Mouse (Mus musculus) MEL (cell line): Measurements from ENCODE around the gene Gm13278. TPM values are rescaled to one million over a fixed set of nuclear protein-coding genes. Genes with fewer than 3 reads are reported as not detected.
A peak's percentile ranks its signal among the peaks of the same experiment; 100 is the strongest.
"Not testable (repeated sequence)": the region's sequence is repeated elsewhere in the genome, so short reads cannot be mapped to it uniquely, and the experiment has no call there.

Experiments
- DNase-seq: peaks from one replicate; pipeline ENCODE4 v3.0.0; 2011; ENCODE audit warnings: low read depth, low spot score
- H3K27ac ChIP-seq: 2 replicates; pipeline ENCODE4 v1.5.1; 2012; ENCODE audit warnings: low read depth, mild to moderate bottlenecking, control low read depth, low read length, moderate library complexity; ENCODE audit not compliant: control insufficient read depth
- H3K27me3 ChIP-seq, 2 experiments: fragments of 150-350 bp in 1 of 2; sonication (generic) in 1 of 2; 2 replicates each; pipeline ENCODE4 v1.6.1; 2012; ENCODE audit warnings: low read length in 2 of 2, mild to moderate bottlenecking in 2 of 2, improper control_type of control experiment in 1 of 2, moderate library complexity in 1 of 2; ENCODE audit not compliant: insufficient read depth in 2 of 2, control insufficient read depth in 1 of 2
- H3K36me3 ChIP-seq, 2 experiments: 2 replicates each; pipeline ENCODE4 v1.6.1; 2012 to 2014; ENCODE audit warnings: low read length in 2 of 2, improper control_type of control experiment in 1 of 2, inconsistent platforms in 1 of 2, mild to moderate bottlenecking in 1 of 2; ENCODE audit not compliant: insufficient read depth in 2 of 2, control insufficient read depth in 1 of 2
- H3K4me1 ChIP-seq, 2 experiments: fragments of 150-350 bp in 1 of 2; sonication (generic) in 1 of 2; 2 replicates each; pipeline ENCODE4 v1.6.1; 2012; ENCODE audit warnings: low read length in 2 of 2, improper control_type of control experiment in 1 of 2, mild to moderate bottlenecking in 1 of 2; ENCODE audit not compliant: insufficient read depth in 2 of 2, control insufficient read depth in 1 of 2
- H3K4me3 ChIP-seq, 2 experiments: fragments of 150-350 bp in 1 of 2; sonication (generic) in 1 of 2; 2 replicates each; pipeline ENCODE4 v1.5.1; 2012; ENCODE audit warnings: low read depth in 2 of 2, low read length in 2 of 2, mild to moderate bottlenecking in 2 of 2, moderate library complexity in 2 of 2, control low read depth in 1 of 2, improper control_type of control experiment in 1 of 2; ENCODE audit not compliant: control insufficient read depth in 1 of 2, insufficient read depth in 1 of 2
- H3K79me2 ChIP-seq: 2 replicates; pipeline ENCODE4 v1.6.1; 2012; ENCODE audit warnings: mild to moderate bottlenecking, low read length, moderate library complexity; ENCODE audit not compliant: control insufficient read depth, poor library complexity, insufficient read depth
- H3K9ac ChIP-seq: 2 replicates; pipeline ENCODE4 v1.6.1; 2012; ENCODE audit warnings: low read depth, mild to moderate bottlenecking, control low read depth, low read length, moderate library complexity; ENCODE audit not compliant: control insufficient read depth, poor library complexity, severe bottlenecking
- H3K9me3 ChIP-seq: fragments of 150-350 bp; sonication (generic); replicated peaks from 2 replicates; pipeline ENCODE4 v1.6.1; 2012; ENCODE audit warnings: mild to moderate bottlenecking, low read length, improper control_type of control experiment, moderate library complexity; ENCODE audit not compliant: insufficient read depth
- BHLHE40 ChIP-seq: IDR thresholded peaks from 2 replicates; pipeline ENCODE4 v1.6.1; 2012; ENCODE audit warnings: low read depth, mild to moderate bottlenecking, inconsistent platforms, low read length, improper control_type of control experiment, borderline replicate concordance
- CHD2 ChIP-seq: IDR thresholded peaks from 2 replicates; pipeline ENCODE4 v1.6.1; 2011; ENCODE audit warnings: low read length, improper control_type of control experiment
- CTCF ChIP-seq, 3 experiments: IDR thresholded peaks in 2 of 3; conservative IDR thresholded peaks in 1 of 3; 2 replicates each; pipeline ENCODE4 v1.5.1; 2011 to 2012; ENCODE audit warnings: low read length in 3 of 3, low read depth in 2 of 3, mild to moderate bottlenecking in 2 of 3, improper control_type of control experiment in 1 of 3, inconsistent platforms in 1 of 3, mixed read lengths in 1 of 3, moderate library complexity in 1 of 3; ENCODE audit not compliant: control insufficient read depth in 1 of 3, insufficient read depth in 1 of 3, poor library complexity in 1 of 3, severe bottlenecking in 1 of 3
- ELF1 ChIP-seq: IDR thresholded peaks from 2 replicates; pipeline ENCODE4 v1.6.1; 2014; ENCODE audit warnings: low read depth, mild to moderate bottlenecking, inconsistent platforms, low read length, improper control_type of control experiment, moderate library complexity
- EP300 ChIP-seq, 2 experiments: IDR thresholded peaks; 2 replicates each; pipeline ENCODE4 v1.6.1; 2011; ENCODE audit warnings: improper control_type of control experiment in 2 of 2, low read length in 2 of 2, low read depth in 1 of 2, mild to moderate bottlenecking in 1 of 2
- GABPA ChIP-seq: IDR thresholded peaks from 2 replicates; pipeline ENCODE4 v1.6.1; 2012; ENCODE audit warnings: low read depth, mild to moderate bottlenecking, inconsistent platforms, low read length, improper control_type of control experiment, moderate library complexity
- JUND ChIP-seq: IDR thresholded peaks from 2 replicates; pipeline ENCODE4 v1.6.1; 2011; ENCODE audit warnings: low read depth, mild to moderate bottlenecking, improper control_type of control experiment, low read length
- KAT2A ChIP-seq: conservative IDR thresholded peaks from 2 replicates; pipeline ENCODE4 v1.6.1; 2012; ENCODE audit warnings: low read depth, low read length, improper control_type of control experiment, inconsistent platforms
- MAZ ChIP-seq: IDR thresholded peaks from 2 replicates; pipeline ENCODE4 v1.6.1; 2012; ENCODE audit warnings: low read depth, mild to moderate bottlenecking, inconsistent platforms, low read length, improper control_type of control experiment
- MYC ChIP-seq: IDR thresholded peaks from 2 replicates; pipeline ENCODE4 v1.6.1; 2011; ENCODE audit warnings: low read depth, mild to moderate bottlenecking, low read length, improper control_type of control experiment, moderate library complexity
- NELFE ChIP-seq: IDR thresholded peaks from 2 replicates; pipeline ENCODE4 v1.6.1; 2011; ENCODE audit warnings: low read depth, low read length, improper control_type of control experiment
- POLR2A ChIP-seq, 2 experiments: IDR thresholded peaks; 2 replicates each; pipeline ENCODE4 v1.6.1; 2011 to 2012; ENCODE audit warnings: low read length in 2 of 2, mild to moderate bottlenecking in 2 of 2, control low read depth in 1 of 2, improper control_type of control experiment in 1 of 2, low read depth in 1 of 2, moderate library complexity in 1 of 2; ENCODE audit not compliant: control insufficient read depth in 1 of 2, insufficient read depth in 1 of 2, poor library complexity in 1 of 2
- POLR2AphosphoS5 ChIP-seq: IDR thresholded peaks from 2 replicates; pipeline ENCODE4 v1.6.1; 2012; ENCODE audit warnings: low read depth, borderline replicate concordance, mild to moderate bottlenecking, inconsistent platforms, low read length, moderate library complexity, mixed read lengths
- RAD21 ChIP-seq: IDR thresholded peaks from 2 replicates; pipeline ENCODE4 v1.6.1; 2011; ENCODE audit warnings: mild to moderate bottlenecking, low read depth, low read length, improper control_type of control experiment
- RCOR1 ChIP-seq: IDR thresholded peaks from 2 replicates; pipeline ENCODE4 v1.6.1; 2012; ENCODE audit warnings: low read depth, mild to moderate bottlenecking, inconsistent platforms, low read length, improper control_type of control experiment
- SIN3A ChIP-seq: IDR thresholded peaks from 2 replicates; pipeline ENCODE4 v1.6.1; 2012; ENCODE audit warnings: low read length, improper control_type of control experiment, inconsistent platforms
- SMC3 ChIP-seq: IDR thresholded peaks from 2 replicates; pipeline ENCODE4 v1.6.1; 2011; ENCODE audit warnings: low read depth, low read length, improper control_type of control experiment
- TAL1 ChIP-seq: IDR thresholded peaks from 2 replicates; pipeline ENCODE4 v1.6.1; 2012; ENCODE audit warnings: mild to moderate bottlenecking, inconsistent platforms, low read length, moderate library complexity, mixed read lengths
- UBTF ChIP-seq: IDR thresholded peaks from 2 replicates; pipeline ENCODE4 v1.6.1; 2012; ENCODE audit warnings: low read depth, mild to moderate bottlenecking, inconsistent platforms, low read length, improper control_type of control experiment, moderate library complexity, borderline replicate concordance; ENCODE audit not compliant: insufficient read depth
- USF1 ChIP-seq: IDR thresholded peaks from 2 replicates; pipeline ENCODE4 v1.6.1; 2014; ENCODE audit warnings: low read depth, mild to moderate bottlenecking, inconsistent platforms, low read length, improper control_type of control experiment, moderate library complexity
- USF2 ChIP-seq, 2 experiments: IDR thresholded peaks; 2 replicates each; pipeline ENCODE4 v1.6.1; 2011 to 2012; ENCODE audit warnings: improper control_type of control experiment in 2 of 2, low read length in 2 of 2, borderline replicate concordance in 1 of 2, inconsistent platforms in 1 of 2, low read depth in 1 of 2, mild to moderate bottlenecking in 1 of 2; ENCODE audit not compliant: insufficient read depth in 1 of 2
- ZC3H11A ChIP-seq: IDR thresholded peaks from 2 replicates; pipeline ENCODE4 v1.6.1; 2012; ENCODE audit warnings: low read depth, mild to moderate bottlenecking, inconsistent platforms, low read length, improper control_type of control experiment
- ZKSCAN1 ChIP-seq: IDR thresholded peaks from 2 replicates; pipeline ENCODE4 v1.6.1; 2012; ENCODE audit warnings: low read depth, mild to moderate bottlenecking, inconsistent platforms, low read length, improper control_type of control experiment, moderate library complexity
- ZMIZ1 ChIP-seq: IDR thresholded peaks from 2 replicates; pipeline ENCODE4 v1.6.1; 2012; ENCODE audit warnings: low read depth, mild to moderate bottlenecking, inconsistent platforms, low read length, improper control_type of control experiment, moderate library complexity
- ZNF384 ChIP-seq: IDR thresholded peaks from 2 replicates; pipeline ENCODE4 v1.6.1; 2012; ENCODE audit warnings: low read depth, mild to moderate bottlenecking, inconsistent platforms, low read length, improper control_type of control experiment
- polyA plus RNA-seq, 2 experiments: library from polyadenylated mRNA; stranded (reverse) in 1 of 2; unstranded in 1 of 2; fragments of >175 nt in 1 of 2; fragments of >200 nt in 1 of 2; gene quantifications; 2 replicates each; pipeline versions ENCODE4 v1.2.1 to v1.2.4; 2012; ENCODE audit warnings: low replicate concordance in 2 of 2, low read depth in 1 of 2; ENCODE audit not compliant: insufficient read length in 2 of 2, insufficient read depth in 1 of 2, missing spikeins in 1 of 2
- total RNA-seq: library from RNA; depleted of rRNA; stranded (reverse); fragments of 300-350 nt; gene quantifications from 2 replicates; pipeline ENCODE4 v1.2.3, GENCODE M21; 2012

Gene Gm13278
- total and polyA plus RNA-seq, 3 experiments = not detected

- peak; percentile 15 for DNase-seq
- Histone ChIP-seq H3K27ac (no peak overlapping the region), H3K79me2 (no peaks in the 10 kb centered on the region), H3K36me3 (no peaks in the 10 kb centered on the region), H3K4me1 (no peaks in the 10 kb centered on the region), H3K9ac (no peak overlapping the region), H3K27me3 (peaks cover 0 to 8% of the 10 kb centered on the region in 2 experiments; a peak in 3 of 4 replicates), H3K4me3 (no peak overlapping the region), H3K9me3 (no peaks in the 10 kb centered on the region)
- TF ChIP-seq UBTF (no peak), CTCF (IDR thresholded peaks at IDR 0.05 in 2 of 3, conservative IDR thresholded peaks at IDR 0.05 in 1 of 3; ENCODE audit: control insufficient read depth in 1 of 3, insufficient read depth in 1 of 3, low read depth in 2 of 3, low read length in 3 of 3, poor library complexity in 1 of 3, severe bottlenecking in 1 of 3) (peak in 2 of 3 experiments; percentile 52 to 55; a peak in 4 of 6 replicates), RCOR1 (no peak)
These were observed 31.6 kb downstream of the Gm13278 start for GRCm38 (mm10) chr4:88822995-88823394.

DNA sequence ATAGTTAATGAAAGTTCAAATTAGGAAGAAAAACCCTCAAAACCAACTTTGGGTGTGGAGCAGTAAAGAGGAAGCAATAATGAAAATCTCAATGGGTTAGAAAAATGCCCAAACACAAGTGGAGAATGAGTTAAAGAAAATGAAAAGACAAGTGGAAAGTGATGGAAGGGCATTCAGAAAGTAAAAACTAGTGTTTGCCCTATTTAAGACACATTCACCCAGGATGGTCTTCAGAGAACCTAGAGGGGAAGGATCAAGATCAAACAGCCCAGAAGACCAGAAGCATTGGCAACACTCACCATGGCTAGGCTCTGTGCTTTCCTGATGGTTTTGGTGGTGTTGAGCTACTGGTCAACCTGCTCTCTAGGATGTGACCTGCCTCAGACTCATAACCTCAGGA lies 35.8 kb downstream of the Gm13278 start, which contains the start of gene Ifna6:
TSS of gene Ifna6 (plus strand) at position 301 of the 400 bp plus-strand sequence.
- H3K9ac ChIP-seq, H3K27ac ChIP-seq, DNase-seq, H3K9me3 ChIP-seq, H3K27me3 ChIP-seq, H3K4me3 ChIP-seq, H3K4me1 ChIP-seq, H3K36me3 ChIP-seq, H3K79me2 ChIP-seq: not testable (repeated sequence)

DNA sequence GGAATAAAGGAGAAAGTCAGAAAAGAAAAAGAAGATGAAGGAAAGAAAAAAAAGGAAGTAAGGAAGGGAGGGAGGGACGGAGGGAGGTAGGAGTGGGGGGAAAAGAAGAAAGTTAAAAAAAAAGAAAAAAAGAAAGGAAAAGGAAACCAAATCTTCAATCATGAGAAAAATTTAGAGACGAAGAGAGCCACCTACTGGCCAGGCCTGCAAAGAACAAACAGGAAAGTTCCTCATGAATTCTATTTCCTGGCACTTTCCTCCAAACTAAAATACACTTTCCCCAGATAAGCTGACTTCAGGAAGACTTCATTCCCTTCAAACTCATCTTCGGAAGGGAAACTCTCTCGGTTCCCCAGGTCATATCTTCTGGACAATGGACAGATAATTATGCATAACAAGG lies 39.2 kb downstream of the Gm13278 start:
- no peaks in the 10 kb centered on the region for H3K79me2 ChIP-seq
- peak; percentile 48 for DNase-seq
- no peaks in the 10 kb centered on the region for H3K4me1 ChIP-seq
- H3K9ac ChIP-seq = no peak overlapping the region
- no peak overlapping the region for H3K4me3 ChIP-seq
- no peaks in the 10 kb centered on the region for H3K9me3 ChIP-seq
- H3K27ac ChIP-seq = no peak overlapping the region
- H3K27me3 ChIP-seq = peaks cover 5 to 11% of the 10 kb centered on the region in 2 experiments
- no peaks in the 10 kb centered on the region for H3K36me3 ChIP-seq
- TF ChIP-seq ZMIZ1 = no peak
- TF ChIP-seq ELF1 = no peak
- no peak for TF ChIP-seq BHLHE40
- TF ChIP-seq POLR2AphosphoS5 = no peak
- TF ChIP-seq POLR2A (IDR thresholded peaks at IDR 0.05; ENCODE audit: control insufficient read depth in 1 of 2, insufficient read depth in 1 of 2, low read depth in 1 of 2, low read length in 2 of 2, poor library complexity in 1 of 2) = no peak
- TF ChIP-seq ZKSCAN1 = no peak
- no peak for TF ChIP-seq MYC
- peak; percentile 83 for TF ChIP-seq ZNF384
- TF ChIP-seq USF2 (IDR thresholded peaks at IDR 0.05; ENCODE audit: borderline replicate concordance in 1 of 2, insufficient read depth in 1 of 2, low read depth in 1 of 2, low read length in 2 of 2) = no peak
- peak; percentile 27 for TF ChIP-seq SMC3
- peak; percentile 50; the same call in 1 of the 2 replicates for TF ChIP-seq JUND
- peak; percentile 38 for TF ChIP-seq RAD21
- TF ChIP-seq ZC3H11A = no peak; the same call in 1 of the 2 replicates
- no peak for TF ChIP-seq KAT2A
- TF ChIP-seq GABPA = no peak
- no peak for TF ChIP-seq USF1
- TF ChIP-seq CTCF (IDR thresholded peaks at IDR 0.05 in 2 of 3, conservative IDR thresholded peaks at IDR 0.05 in 1 of 3; ENCODE audit: control insufficient read depth in 1 of 3, insufficient read depth in 1 of 3, low read depth in 2 of 3, low read length in 3 of 3, poor library complexity in 1 of 3, severe bottlenecking in 1 of 3) = peak in 2 of 3 experiments; percentile 57 to 76; a peak in 4 of 6 replicates
- no peak for TF ChIP-seq MAZ
- TF ChIP-seq EP300 (IDR thresholded peaks at IDR 0.05; ENCODE audit: low read depth in 1 of 2, low read length in 2 of 2) = no peak
- no peak for TF ChIP-seq NELFE
- no peak for TF ChIP-seq SIN3A
- no peak for TF ChIP-seq CHD2
- TF ChIP-seq TAL1 = no peak
- no peak for TF ChIP-seq UBTF
